In the genomic region with DNA sequence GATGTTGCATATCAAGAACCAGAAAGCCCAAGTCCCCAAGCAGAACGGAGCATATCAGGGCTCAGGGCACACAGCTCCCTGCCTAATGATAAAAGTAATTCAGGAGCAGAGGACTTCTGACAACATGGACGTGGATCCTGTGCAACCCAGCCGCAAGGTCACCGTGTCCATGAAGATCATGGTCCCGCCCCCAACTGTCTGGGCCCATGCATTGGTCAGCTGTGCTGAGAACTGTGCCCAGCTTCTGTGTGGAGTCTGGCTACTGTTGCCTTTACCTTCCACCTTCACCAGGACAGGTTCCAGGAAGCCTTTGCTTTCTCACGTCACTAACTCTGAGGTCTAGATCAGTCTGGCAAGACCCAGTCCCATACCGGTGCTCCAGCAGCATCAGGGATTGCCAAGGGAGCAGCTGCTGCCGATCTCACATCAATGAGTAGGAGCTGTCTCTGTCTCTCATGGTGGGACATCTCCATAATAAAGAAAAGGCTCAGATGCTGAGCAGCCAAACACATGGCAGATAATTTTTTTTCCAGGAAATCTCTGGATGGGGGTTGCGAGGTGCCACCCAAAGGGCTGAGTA, we compare ENCODE assay signal across 21 mouse cellular contexts. TPM values are rescaled to one million over a fixed set of nuclear protein-coding genes. Genes with fewer than 3 reads are reported as not detected.
A peak's percentile ranks its signal among the peaks of the same experiment; 100 is the strongest.
DNase-seq lines count a peak whose midpoint lies in the region; ATAC-seq and TF ChIP-seq lines count a peak whose summit lies in the region.
"Had no signal": no experiment of that assay in that cellular context is flagged by ENCODE, and none has a peak within 500 bp of the region (broad histone marks: within the 10 kb centered on the region; RNA-seq: fewer than 3 reads in every experiment).

No protein-coding gene starts in this region.

- intact Hi-C loops in left cerebral cortex, postnatal 14 days (cut with DNase I): loop anchor here (10.0 kb wide), 1 partner anchor 269 kb away; no protein-coding TSS in a partner anchor

- no peak for DNase-seq in heart, embryonic 10.5 days (ENCODE audit: low spot score)
- DNase-seq in heart, adult 18-20 months: no peak
- DNase-seq in liver, postnatal 0 days: no peak
- DNase-seq in embryonic facial prominence, embryonic 10.5 days (ENCODE audit: low spot score): no peak
- no peak for DNase-seq in retina, postnatal 1 day
- DNase-seq in left cerebral cortex, postnatal 14 days (ENCODE audit: low spot score in 2 of 2): no peak
- DNase-seq: adrenal gland, postnatal 36 days; cerebellum, adult 9-11 months; gastrocnemius, postnatal 25 days; kidney, adult 11 months; kidney, postnatal 4 days; left cerebral cortex, postnatal 4 days; lung, postnatal 36 days; right cerebral cortex, postnatal 25 days; thymus, postnatal 25 days had no signal

- H3K9ac ChIP-seq in liver, embryonic 12.5 days: 0 out of 2 replicates have a peak overlapping the region, but pooled peaks have one; percentile 8
- no peak overlapping the region for H3K9ac ChIP-seq in liver, postnatal 0 days (replicated peaks)
- H3K9ac ChIP-seq in stomach, embryonic 14.5 days (replicated peaks; ENCODE audit: low read depth, low read length): no peak overlapping the region
- H3K9ac ChIP-seq: heart, embryonic 15.5 days had no signal

- no peaks in the 10 kb centered on the region for H3K27me3 ChIP-seq in heart, embryonic 10.5 days (ENCODE audit: insufficient read depth, poor library complexity, severe bottlenecking)
- H3K27me3 ChIP-seq in liver, embryonic 12.5 days (replicated peaks): peaks cover 11% of the 10 kb centered on the region; the same call in 1 of the 2 replicates
- no peaks in the 10 kb centered on the region for H3K27me3 ChIP-seq in liver, postnatal 0 days (ENCODE audit: insufficient read depth, low read length)
- no peaks in the 10 kb centered on the region for H3K27me3 ChIP-seq in embryonic facial prominence, embryonic 10.5 days (replicated peaks; ENCODE audit: low read depth, poor library complexity, severe bottlenecking)
- no peaks in the 10 kb centered on the region for H3K27me3 ChIP-seq in stomach, embryonic 14.5 days (ENCODE audit: control insufficient read depth, insufficient read depth, low read length)
- H3K27me3 ChIP-seq: heart, embryonic 15.5 days; Patski had no signal

- H3K36me3 ChIP-seq in heart, embryonic 10.5 days: no peaks in the 10 kb centered on the region
- H3K36me3 ChIP-seq in liver, embryonic 12.5 days: no peaks in the 10 kb centered on the region
- no peaks in the 10 kb centered on the region for H3K36me3 ChIP-seq in liver, postnatal 0 days (replicated peaks; ENCODE audit: insufficient read depth, low read length)
- H3K36me3 ChIP-seq in embryonic facial prominence, embryonic 10.5 days (replicated peaks): no peaks in the 10 kb centered on the region
- no peaks in the 10 kb centered on the region for H3K36me3 ChIP-seq in stomach, embryonic 14.5 days (ENCODE audit: control insufficient read depth, insufficient read depth, low read length)
- H3K36me3 ChIP-seq: heart, embryonic 15.5 days had no signal

- no peak for TF ChIP-seq CTCF in liver, postnatal 0 days (IDR thresholded peaks at IDR 0.05; ENCODE audit: low read depth)

- no peak for ATAC-seq in liver, embryonic 12.5 days
- ATAC-seq in liver, postnatal 0 days: no peak
- no peak for ATAC-seq in stomach, embryonic 14.5 days (ENCODE audit: insufficient number of reproducible peaks, insufficient read depth, low FRiP score, low read depth)
- ATAC-seq: Patski had no signal

- no peak for TF ChIP-seq EP300 in liver, postnatal 0 days (IDR thresholded peaks at IDR 0.05; ENCODE audit: low read depth)

- peak overlapping the region; percentile 20; the same call in 1 of the 2 replicates for H3K4me2 ChIP-seq in liver, embryonic 12.5 days
- no peak overlapping the region for H3K4me2 ChIP-seq in liver, postnatal 0 days (ENCODE audit: low read depth, low read length)
- H3K4me2 ChIP-seq in stomach, embryonic 14.5 days (replicated peaks; ENCODE audit: low read depth, low read length): no peak overlapping the region
- H3K4me2 ChIP-seq: heart, embryonic 15.5 days; midbrain, embryonic 11.5 days had no signal

- peak overlapping the region; percentile 59 for H3K27ac ChIP-seq in heart, embryonic 10.5 days
- peak overlapping the region; percentile 18; the same call in 1 of the 2 replicates for H3K27ac ChIP-seq in liver, embryonic 12.5 days
- H3K27ac ChIP-seq in liver, postnatal 0 days (ENCODE audit: low read depth): no peak overlapping the region
- H3K27ac ChIP-seq in embryonic facial prominence, embryonic 10.5 days (replicated peaks): peak overlapping the region; percentile 49
- peak overlapping the region; percentile 45; the same call in 1 of the 2 replicates for H3K27ac ChIP-seq in stomach, embryonic 14.5 days (ENCODE audit: low read length)
- H3K27ac ChIP-seq: heart, embryonic 15.5 days had no signal

- H3K4me1 ChIP-seq in heart, embryonic 10.5 days: peaks cover 18% of the 10 kb centered on the region
- peaks cover 79% of the 10 kb centered on the region for H3K4me1 ChIP-seq in liver, embryonic 12.5 days
- peaks cover 54% of the 10 kb centered on the region for H3K4me1 ChIP-seq in liver, postnatal 0 days (ENCODE audit: insufficient read depth)
- H3K4me1 ChIP-seq in embryonic facial prominence, embryonic 10.5 days: peaks cover 23% of the 10 kb centered on the region
- peaks cover 23% of the 10 kb centered on the region for H3K4me1 ChIP-seq in stomach, embryonic 14.5 days (ENCODE audit: control insufficient read depth, insufficient read depth, low read length)

- H3K9me3 ChIP-seq in heart, embryonic 10.5 days: no peaks in the 10 kb centered on the region
- H3K9me3 ChIP-seq in liver, embryonic 12.5 days (replicated peaks): no peaks in the 10 kb centered on the region
- no peaks in the 10 kb centered on the region for H3K9me3 ChIP-seq in liver, postnatal 0 days (ENCODE audit: low read length)
- H3K9me3 ChIP-seq in embryonic facial prominence, embryonic 10.5 days: no peaks in the 10 kb centered on the region
- no peaks in the 10 kb centered on the region for H3K9me3 ChIP-seq in stomach, embryonic 14.5 days (ENCODE audit: control insufficient read depth, low read depth, low read length)
- H3K9me3 ChIP-seq: heart, embryonic 15.5 days had no signal

- H3K4me3 ChIP-seq in heart, embryonic 10.5 days: no peak overlapping the region
- no peak overlapping the region for H3K4me3 ChIP-seq in liver, embryonic 12.5 days
- H3K4me3 ChIP-seq in liver, postnatal 0 days (ENCODE audit: low read depth, low read length): no peak overlapping the region
- H3K4me3 ChIP-seq in embryonic facial prominence, embryonic 10.5 days: no peak overlapping the region
- H3K4me3 ChIP-seq in stomach, embryonic 14.5 days (ENCODE audit: low read depth, low read length): no peak overlapping the region
- H3K4me3 ChIP-seq: heart, embryonic 15.5 days had no signal

- 76% methylated on average over 9 of the region's 9 CpGs for WGBS in heart, embryonic 10.5 days
- 78% methylated on average over 9 of the region's 9 CpGs for WGBS in liver, embryonic 12.5 days (ENCODE audit: insufficient replicate concordance)
- 83% methylated on average over 9 of the region's 9 CpGs for WGBS in liver, postnatal 0 days (ENCODE audit: insufficient replicate concordance)
- 87% methylated on average over 9 of the region's 9 CpGs for WGBS in embryonic facial prominence, embryonic 10.5 days
- WGBS in stomach, embryonic 14.5 days: 81% methylated on average over 9 of the region's 9 CpGs

RNA-seq across cellular contexts. Expression of gene Fmod, which starts 18.7 kb away (rescaled TPM):
- 9.5 and 11.2 TPM in 2 replicates for polyA plus RNA-seq in heart, embryonic 10.5 days (2016; fragmentation: Nextera tagmentation; extraction: Ambion mirVana)
- total RNA-seq in heart, adult 18-20 months (2021): 1 to 10 TPM; 6.2 to 9.3 TPM
- 2.6 and 3.1 TPM in 2 replicates for polyA plus RNA-seq in liver, embryonic 12.5 days (2016; fragmentation: Nextera tagmentation; extraction: Ambion mirVana)
- polyA plus RNA-seq in liver, postnatal 0 days (2015; fragmentation: Nextera tagmentation; extraction: Ambion mirVana): 1.6 TPM in 2 replicates
- polyA plus RNA-seq in embryonic facial prominence, embryonic 10.5 days (2016; fragmentation: Nextera tagmentation; extraction: Ambion mirVana): 2.0 and 2.2 TPM in 2 replicates
- 7.2 and 7.6 TPM in 2 replicates for polyA plus RNA-seq in stomach, embryonic 14.5 days (2014; fragmentation: Nextera tagmentation; extraction: Ambion mirVana)
- total RNA-seq in left cerebral cortex, postnatal 14 days (2021): 10 to 100 TPM; 16.8 to 21.8 TPM

RNA-seq across cellular contexts. Expression of gene Btg2, which starts 23.2 kb away (rescaled TPM):
- 26.1 and 34.2 TPM in 2 replicates for polyA plus RNA-seq in heart, embryonic 10.5 days (2016; fragmentation: Nextera tagmentation; extraction: Ambion mirVana)
- 10 to 100 TPM; 31.1 to 32.0 TPM for total RNA-seq in heart, adult 18-20 months (2021)
- 78.2 and 80.8 TPM in 2 replicates for polyA plus RNA-seq in liver, embryonic 12.5 days (2016; fragmentation: Nextera tagmentation; extraction: Ambion mirVana)
- polyA plus RNA-seq in liver, postnatal 0 days (2015; fragmentation: Nextera tagmentation; extraction: Ambion mirVana): 60.1 and 62.6 TPM in 2 replicates
- polyA plus RNA-seq in embryonic facial prominence, embryonic 10.5 days (2016; fragmentation: Nextera tagmentation; extraction: Ambion mirVana): 32.5 and 40.4 TPM in 2 replicates
- 55.5 and 61.4 TPM in 2 replicates for polyA plus RNA-seq in stomach, embryonic 14.5 days (2014; fragmentation: Nextera tagmentation; extraction: Ambion mirVana)
- 10 to 100 TPM; 14.6 to 17.5 TPM for total RNA-seq in left cerebral cortex, postnatal 14 days (2021)

RNA-seq across cellular contexts. Expression of gene Chit1, which starts 55.3 kb away (rescaled TPM):
- polyA plus RNA-seq in heart, embryonic 10.5 days (2016; fragmentation: Nextera tagmentation; extraction: Ambion mirVana): 1.1 and 2.0 TPM in 2 replicates
- total RNA-seq in heart, adult 18-20 months (2021): not detected
- 0.07 and 0.12 TPM in 2 replicates for polyA plus RNA-seq in liver, embryonic 12.5 days (2016; fragmentation: Nextera tagmentation; extraction: Ambion mirVana)
- polyA plus RNA-seq in liver, postnatal 0 days (2015; fragmentation: Nextera tagmentation; extraction: Ambion mirVana): 0.26 TPM in 2 replicates
- 0.09 TPM in 1 of 2 replicates, not detected in the other for polyA plus RNA-seq in embryonic facial prominence, embryonic 10.5 days (2016; fragmentation: Nextera tagmentation; extraction: Ambion mirVana)
- polyA plus RNA-seq in stomach, embryonic 14.5 days (2014; fragmentation: Nextera tagmentation; extraction: Ambion mirVana): not detected in 2 replicates
- total RNA-seq in left cerebral cortex, postnatal 14 days (2021): under 1 TPM; 0.38 to 0.42 TPM
- total RNA-seq: adrenal gland, postnatal 36 days; gastrocnemius, postnatal 25 days had no signal
- polyA plus RNA-seq: hindbrain, embryonic 11.5 days; midbrain, embryonic 11.5 days; Patski had no signal
